Mouse (Mus musculus): ENCODE results near the gene Ppip5k2.

DNA sequence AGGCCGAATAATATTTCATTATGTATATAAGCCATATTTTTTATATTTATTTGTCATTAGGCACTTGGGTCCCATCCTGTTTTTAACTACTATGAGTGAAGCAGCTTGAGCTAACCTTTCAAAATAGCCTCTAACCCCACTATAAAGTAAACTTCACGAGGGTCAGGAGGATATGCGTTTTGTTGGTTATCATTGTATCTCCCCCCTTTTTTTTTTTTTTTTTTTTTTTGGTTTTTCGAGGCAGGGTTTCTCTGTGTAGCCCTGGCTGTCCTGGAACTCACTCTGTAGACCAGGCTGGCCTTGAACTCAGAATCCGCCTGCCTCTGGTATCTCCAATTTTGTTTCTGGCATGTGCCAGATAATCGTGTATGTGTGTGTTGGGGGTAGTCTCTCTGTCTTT, 3.2 kb upstream of the Ppip5k2 start:
- no peak for TF ChIP-seq CTCF (IDR thresholded peaks at IDR 0.05; ENCODE audit: low read depth)
- TF ChIP-seq EP300 (optimal IDR thresholded peaks at IDR 0.05) = no peak
